Mouse (Mus musculus) right cerebral cortex, postnatal 10 days (tissue): ENCODE measurements around the gene Rab39.
A peak's percentile ranks its signal among the peaks of the same experiment; 100 is the strongest.

ENCODE experiments used
- DNase-seq, 2 experiments: peaks; one replicate each; pipeline ENCODE4 v3.0.0; 2021; ENCODE audit warnings: low spot score in 2 of 2

The Rab39 gene

DNA sequence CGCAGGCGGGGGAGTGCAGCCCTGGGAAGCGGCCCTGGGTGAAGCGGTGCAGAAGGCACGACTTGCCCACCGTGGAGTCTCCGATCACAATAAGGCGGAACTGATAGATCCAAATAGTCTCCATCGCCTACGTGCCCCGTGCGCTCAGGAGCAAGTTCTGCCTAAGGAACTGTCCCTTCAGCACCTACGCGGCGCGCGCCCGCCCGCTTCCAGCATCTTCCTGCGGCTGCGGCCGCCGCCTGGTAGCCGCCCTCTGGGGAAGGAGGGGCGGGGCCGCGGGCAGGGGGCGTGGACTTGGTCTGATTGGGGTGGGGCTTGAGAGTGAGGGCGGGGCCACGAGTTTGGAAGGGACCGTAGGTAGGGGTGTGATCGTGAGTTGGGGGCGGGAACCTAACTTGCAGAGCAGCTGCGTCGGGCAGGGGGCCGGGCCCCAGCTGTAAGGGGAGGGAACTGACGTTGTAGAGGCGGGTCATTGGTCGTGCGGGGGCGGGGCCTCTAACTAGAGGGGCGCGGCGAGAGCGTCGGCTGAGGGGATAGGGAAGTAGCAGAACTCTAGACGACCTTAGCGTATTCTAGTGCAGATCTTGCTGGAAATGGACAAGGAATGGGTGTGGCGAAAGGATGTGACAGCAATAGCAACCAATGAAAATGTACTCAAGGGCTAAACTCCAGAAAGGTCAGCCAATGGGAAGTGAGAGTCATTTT lies at the start of gene Rab39:
Rab39 (minus strand) TSS at position 241 of the 705 bp plus-strand sequence.
- peak; percentile 91 to 92 for DNase-seq

DNA sequence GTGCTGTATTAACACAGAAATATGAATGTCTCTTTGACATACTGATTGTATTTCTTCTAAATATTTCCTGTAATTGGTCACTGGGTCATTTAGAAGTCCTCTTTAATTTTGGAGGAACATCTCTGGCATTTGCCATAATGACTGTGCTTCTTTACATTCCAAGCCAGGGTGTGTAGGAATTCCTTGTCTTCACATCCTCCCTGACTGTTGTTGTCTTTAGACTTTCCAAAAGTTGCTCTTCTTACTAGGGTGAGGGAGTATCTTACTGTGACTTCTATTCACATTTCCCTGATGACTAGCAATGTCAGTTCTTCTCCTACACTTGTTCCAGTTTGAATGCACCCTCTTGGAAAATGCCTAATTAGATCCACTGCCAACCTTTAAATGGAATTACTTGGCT lies 48.8 kb upstream of the Rab39 start:
- DNase-seq = no peak

DNA sequence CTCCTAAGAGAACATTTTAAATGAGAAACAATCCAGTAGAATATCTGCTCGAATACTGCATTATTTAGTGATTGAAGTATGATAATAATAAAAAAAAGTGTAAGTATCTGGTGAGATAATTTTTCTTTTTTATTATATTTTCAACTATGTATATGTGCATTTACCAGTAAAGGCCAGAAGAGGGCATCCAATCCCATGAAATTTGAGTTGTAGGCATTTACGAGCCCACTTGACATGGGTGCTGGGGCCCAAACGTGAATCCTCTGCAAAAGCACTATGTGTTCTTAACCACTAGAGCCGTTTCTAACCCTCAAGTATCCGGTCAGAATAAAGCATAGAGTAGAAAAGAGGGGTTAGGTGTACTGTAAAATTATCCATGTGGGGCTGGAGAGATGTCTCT lies 44.9 kb upstream of the Rab39 start:
- no peak for DNase-seq

- no peak for DNase-seq
Observed at GRCm38 (mm10) chr9:53750411-53750810, 44.4 kb upstream of the Rab39 start.

GRCm38 (mm10) chr9:53740829-53741404 lies 34.9 kb upstream of the Rab39 start:
- DNase-seq = no peak

GRCm38 (mm10) chr9:53705491-53705991 lies 491 bp downstream of the Rab39 start:
- DNase-seq = peak; percentile 60 to 65

GRCm38 (mm10) chr9:53702991-53703390 lies 3.0 kb downstream of the Rab39 start:
- no peak for DNase-seq

- no peak for DNase-seq
Observed at GRCm38 (mm10) chr9:53700496-53700895, 5.5 kb downstream of the Rab39 start.

DNA sequence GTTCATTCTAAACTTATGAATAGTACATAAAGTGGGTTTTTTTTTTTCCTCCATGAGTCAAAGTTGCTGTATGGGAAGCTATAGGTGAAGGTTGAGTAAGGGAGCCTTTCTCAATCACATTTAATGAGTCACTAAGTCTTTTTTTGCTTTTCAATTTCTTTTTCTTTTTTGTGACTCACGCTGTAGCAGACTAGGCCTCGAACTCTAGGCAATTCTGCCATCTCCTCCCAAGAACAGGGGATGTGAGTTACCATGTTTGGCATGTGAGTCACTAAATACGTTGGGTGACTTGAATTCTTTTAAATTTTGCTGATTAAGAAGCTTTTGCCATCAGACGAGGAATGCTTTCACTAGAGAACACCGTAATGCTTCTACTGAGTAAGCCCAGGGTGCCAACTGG lies 10.2 kb downstream of the Rab39 start:
- no peak for DNase-seq

DNA sequence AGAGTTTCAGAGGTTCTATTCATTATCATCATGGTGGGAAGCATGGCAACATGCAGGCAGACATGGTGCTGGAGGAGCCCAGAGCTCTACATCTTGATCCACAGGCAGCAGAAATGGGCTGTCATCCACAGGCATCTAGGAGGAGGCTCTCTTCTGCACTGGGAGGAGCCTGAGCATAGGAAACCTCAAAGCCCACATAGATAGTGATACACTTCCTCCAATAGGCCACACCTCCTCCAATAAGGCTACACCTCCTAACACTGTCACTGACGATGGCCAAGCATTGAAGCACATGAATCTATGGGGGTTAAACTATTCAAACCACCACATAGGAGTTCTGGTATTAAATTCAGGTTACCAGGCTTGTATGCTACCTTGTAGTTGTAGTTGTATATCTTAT lies 12.3 kb downstream of the Rab39 start:
- DNase-seq = no peak

- no peak for DNase-seq
Observed at GRCm38 (mm10) chr9:53691745-53692670, 14.0 kb downstream of the Rab39 start.

DNA sequence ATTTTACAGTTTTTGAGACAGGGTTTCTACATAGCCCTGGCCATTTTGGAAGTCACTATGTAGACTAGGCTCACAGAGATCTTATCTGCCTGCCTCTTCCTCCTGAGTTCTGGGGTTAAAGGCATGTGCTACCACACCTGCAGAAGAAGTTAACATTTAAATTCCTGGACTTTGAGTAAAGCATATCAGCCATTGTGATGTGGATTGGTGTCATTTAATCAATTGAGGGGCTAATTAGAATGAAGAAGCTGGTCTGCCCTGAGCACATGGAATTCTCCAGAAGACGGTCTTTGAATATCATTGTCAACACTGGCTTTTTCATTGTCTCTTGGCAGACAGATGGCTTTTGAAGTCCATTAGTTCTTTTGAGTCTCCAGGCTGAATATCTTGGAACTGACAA lies 25.2 kb downstream of the Rab39 start:
- no peak for DNase-seq

DNA sequence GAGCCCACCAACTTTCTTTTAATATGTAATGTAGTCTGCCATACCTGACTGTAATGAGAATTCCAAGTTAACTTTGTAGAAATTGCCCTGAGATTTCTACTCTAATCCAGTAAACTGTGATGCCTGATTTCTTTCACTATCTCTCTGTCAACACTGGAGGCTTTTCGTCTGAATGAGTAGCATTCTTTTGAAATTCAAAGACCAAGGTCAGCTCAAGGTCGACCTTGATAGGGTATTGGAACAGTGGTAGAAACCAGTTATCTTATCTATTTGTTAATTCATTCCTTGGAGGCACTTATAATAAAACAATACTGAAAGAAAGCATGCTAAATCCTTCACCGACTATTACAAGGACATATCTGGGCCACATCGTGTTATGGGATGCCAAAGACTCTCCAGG lies 29.1 kb downstream of the Rab39 start:
- no peak for DNase-seq

DNA sequence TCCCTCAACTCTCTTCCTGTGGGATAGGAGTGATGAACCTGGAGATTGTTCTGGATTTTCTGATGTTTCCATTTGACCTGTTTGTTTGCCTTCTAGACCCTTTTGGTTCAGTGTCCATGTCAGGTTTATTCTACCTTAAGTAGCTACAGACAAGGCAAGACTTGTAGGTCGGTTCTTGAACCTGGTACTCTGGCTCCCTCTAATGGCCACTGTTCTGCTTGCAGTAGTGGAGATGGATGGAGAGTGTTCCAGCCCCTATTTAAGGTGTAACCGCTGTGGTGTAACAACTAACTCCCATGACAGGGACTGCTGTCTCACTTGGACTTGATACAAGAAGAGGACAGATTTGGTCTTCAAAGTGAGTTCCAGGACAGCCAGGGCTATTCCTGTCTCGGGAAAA lies 32.5 kb downstream of the Rab39 start:
- peak; percentile 50 to 73 for DNase-seq

DNA sequence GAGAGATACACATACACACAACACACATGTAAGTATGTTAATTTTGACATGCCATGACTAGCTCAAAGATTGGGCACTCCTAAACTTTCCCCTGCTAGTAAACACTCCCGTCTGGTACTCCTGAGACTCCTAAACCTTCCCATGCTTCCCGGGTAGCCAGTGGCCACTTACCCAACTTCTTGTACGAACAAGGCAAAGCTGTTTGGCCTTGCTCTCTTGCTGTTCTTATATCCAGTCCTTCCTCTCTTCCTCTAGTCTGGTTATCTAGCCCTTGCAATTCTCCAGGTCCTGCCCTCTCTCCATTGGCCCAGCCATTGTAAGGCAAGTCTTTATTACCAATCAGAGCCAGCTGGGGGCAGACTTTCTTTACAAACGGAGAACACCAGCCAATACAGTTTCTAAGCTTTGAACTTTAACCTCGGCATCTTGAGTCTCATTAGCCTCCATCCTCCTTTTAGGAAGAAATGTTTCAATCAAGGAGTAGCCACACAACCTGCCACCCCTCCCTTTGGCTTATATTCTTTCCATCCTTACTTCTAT lies 36.3 kb downstream of the Rab39 start, which contains the start of gene Cul5:
Cul5 (minus strand) TSS at position 335 of the 540 bp plus-strand sequence.
- peak; percentile 40 to 44 for DNase-seq

GRCm38 (mm10) chr9:53667020-53667669 lies 38.9 kb downstream of the Rab39 start:
- peak; percentile 94 to 97 for DNase-seq

DNA sequence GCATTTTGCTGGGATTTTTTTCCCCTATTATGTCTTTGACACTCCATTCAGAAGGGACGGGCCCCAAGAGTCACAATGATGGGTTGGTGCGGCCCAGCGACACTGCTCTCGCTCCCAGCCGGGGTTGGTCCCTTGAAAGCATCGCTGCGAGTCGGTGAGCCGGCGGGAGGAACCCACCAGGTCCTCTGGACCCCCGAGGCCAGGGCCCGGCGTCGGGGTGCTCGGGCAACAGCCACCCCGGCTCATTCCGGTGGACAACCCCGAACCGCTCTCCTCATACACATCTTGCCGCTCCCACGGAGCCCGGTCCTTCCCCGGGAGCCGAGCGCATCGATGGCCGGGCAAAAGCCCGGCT lies 39.4 kb downstream of the Rab39 start:
- no peak for DNase-seq

DNA sequence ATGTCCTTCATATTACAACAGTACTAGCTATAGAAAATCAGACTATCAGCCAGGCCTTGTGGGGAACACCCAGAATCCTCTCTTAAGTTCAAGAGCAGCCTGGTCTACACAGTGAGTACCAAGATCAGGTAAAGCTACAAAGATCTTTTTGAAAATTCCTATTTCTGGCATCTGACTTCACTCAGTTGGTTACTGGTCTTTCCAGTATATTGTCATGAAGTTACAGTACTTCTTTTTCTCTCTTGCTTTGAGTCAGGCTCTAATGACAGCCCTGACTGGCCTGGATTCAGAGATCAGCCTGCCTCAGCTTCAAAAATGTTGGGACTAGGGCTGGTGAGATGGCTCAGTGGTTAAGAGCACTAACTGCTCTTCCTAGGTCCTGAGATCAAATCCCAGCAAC lies 40.6 kb downstream of the Rab39 start:
- no peak for DNase-seq

DNA sequence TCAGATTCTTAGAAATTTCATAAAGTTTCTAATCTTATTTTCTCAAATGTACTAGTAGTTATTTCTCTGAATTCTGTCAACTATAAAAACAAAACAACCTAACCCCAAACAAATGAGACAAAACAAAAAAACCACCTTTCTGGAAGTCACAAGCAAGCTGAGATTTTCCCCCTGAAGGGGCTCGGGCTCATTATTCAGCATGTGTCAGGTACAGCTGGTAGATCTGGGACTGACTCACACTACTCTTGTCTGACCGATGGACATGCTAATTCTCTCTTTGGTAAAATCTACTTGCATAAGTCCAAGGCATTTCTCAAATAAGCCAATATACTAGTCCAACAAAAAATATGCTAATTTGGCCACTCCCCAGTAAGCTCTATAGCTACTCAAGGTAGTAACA lies 41.2 kb downstream of the Rab39 start:
- DNase-seq = no peak

DNA sequence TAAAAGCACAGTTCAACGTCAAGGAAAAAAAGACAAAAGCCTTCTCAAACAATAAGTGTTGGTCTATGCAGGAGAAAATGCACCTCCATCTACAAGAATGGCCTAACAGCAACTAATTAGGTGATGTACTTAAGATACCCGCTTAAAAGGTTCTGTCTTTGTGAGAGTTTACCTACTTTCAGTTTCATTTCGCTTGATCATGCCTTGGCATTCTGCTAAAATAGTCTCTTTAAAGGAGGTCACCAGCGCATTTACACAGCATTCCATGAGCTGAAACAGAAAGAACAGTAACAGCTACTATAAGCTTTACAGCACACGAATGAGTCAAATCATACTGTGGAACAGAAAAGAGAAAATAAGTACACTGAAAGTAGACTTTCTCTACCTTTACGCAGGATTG lies 71.2 kb downstream of the Rab39 start:
- no peak for DNase-seq
